Mouse (Mus musculus) monocyte, adult 2 months (primary cell): Measurements from ENCODE around the gene Trove2.
"Not testable (repeated sequence)": the region's sequence is repeated elsewhere in the genome, so short reads cannot be mapped to it uniquely, and the experiment has no call there.

Source experiments
- DNase-seq, 2 experiments: peaks; one replicate each; pipeline ENCODE4 v3.0.0; 2022; ENCODE audit warnings: low spot score in 2 of 2, low read depth in 1 of 2

Gene Trove2

DNA sequence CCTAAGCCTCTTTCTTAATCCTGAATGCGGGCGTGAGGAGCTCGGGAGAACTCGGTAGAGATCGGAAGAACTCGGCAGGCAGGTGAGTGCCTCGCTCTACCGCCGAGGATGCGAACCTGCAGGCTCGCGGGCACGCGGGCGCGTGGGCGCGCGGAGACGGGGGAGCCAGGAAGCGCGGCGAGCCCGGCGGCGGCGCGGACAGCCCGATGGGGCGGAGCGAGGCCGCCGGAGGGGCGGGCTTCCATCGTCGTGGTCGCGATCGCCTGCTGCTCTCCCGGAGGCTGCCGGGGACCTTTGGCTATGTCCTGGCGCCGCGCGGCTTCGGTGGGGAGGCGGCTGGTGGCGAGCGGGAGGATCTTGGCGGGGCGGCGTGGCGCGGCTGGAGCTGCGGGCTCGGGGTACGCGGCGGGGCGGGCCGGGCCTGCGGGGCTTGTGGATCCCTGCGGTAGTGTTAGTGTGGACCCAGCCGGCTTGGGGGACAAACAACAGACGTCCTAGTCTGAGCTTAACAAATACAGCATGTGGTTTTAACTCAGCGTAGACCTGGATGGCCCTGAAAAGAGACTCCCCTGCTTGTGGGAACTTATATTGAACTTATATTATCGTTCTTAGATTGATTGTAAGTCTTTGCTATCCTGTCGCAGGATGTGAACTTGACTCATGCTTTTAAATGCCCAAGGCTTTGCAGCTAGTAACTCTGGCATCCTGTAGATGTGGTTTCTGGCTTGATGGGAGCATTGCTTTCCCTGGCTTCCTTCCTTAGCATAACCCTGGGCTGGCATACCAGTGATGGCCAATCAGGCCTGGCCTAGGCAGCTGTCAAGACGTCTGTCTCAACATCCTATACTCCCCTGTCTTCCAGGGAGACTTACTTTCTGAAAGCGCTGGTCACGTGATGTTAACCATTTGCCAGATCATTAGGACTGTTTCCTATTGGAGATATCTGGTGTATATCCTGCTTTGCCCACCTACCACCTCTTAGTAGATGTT, 37.2 kb downstream of the Trove2 start:
- peak; percentile 30 to 58 for DNase-seq

DNA sequence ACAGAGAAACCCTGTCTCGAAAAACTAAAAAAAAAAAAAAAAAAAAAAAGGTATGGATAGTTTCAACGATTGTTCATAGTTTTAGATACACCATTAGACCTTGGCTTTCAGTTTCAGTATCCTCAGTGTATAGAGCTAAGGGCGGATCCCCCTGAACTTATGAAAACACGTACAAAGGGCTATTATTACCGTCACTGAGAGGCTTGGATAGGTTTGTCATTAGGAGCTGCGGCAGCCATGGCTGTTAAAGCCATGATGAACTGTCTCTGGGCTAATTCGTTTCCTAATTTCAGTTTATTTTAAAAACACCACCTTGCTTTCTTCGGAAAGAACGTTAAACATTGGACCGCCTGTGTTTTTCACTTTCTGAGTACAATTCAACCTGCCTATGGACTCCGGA, 38.1 kb downstream of the Trove2 start:
- no peak for DNase-seq

GRCm38 (mm10) chr1:143733914-143734410, 42.9 kb downstream of the Trove2 start:
- no peak for DNase-seq

GRCm38 (mm10) chr1:143731691-143732090, 45.2 kb downstream of the Trove2 start:
- DNase-seq: no peak

DNA sequence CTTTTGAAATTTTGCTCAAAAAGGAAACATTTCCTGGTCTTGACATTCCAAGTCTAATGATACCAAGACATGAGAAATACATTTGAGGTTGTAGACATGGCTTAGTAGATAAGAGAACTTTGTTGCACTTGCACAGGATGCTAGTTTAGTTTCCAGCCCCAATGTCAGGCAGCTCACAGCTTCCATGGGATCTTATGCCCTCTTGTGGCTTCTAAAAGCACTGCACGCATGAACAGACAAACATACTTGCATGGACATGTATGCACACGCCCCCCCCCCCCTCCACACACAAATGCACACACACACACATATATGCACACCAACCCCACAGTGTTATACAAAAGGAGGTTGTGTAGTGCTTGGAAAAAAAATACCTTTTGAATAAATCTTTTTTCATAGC, 46.0 kb downstream of the Trove2 start:
- DNase-seq: no peak

- DNase-seq: no peak
These were observed 49.0 kb downstream of the Trove2 start for GRCm38 (mm10) chr1:143727701-143728445.

- DNase-seq: no peak
These were observed 52.3 kb downstream of the Trove2 start for GRCm38 (mm10) chr1:143724456-143725064.

DNA sequence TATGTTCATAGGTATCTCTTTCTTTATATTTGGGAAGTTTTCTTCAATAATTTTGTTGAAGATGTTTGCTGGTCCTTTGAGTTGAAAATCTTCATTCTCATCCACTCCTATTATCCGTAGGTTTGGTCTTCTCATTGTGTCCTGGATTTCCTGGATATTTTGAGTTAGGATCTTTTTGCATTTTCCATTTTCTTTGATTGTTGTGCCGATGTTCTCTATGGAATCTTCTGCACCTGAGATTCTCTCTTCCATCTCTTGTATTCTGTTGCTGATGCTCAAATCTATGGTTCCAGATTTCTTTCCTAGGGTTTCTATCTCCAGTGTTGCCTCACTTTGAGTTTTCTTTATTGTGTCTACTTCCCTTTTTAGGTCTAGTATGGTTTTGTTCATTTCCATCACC, 60.8 kb downstream of the Trove2 start, which contains the start of gene Glrx2:
TSS of gene Glrx2 (plus strand) at position 301 of the 400 bp plus-strand sequence.
- not testable (repeated sequence) for DNase-seq

DNA sequence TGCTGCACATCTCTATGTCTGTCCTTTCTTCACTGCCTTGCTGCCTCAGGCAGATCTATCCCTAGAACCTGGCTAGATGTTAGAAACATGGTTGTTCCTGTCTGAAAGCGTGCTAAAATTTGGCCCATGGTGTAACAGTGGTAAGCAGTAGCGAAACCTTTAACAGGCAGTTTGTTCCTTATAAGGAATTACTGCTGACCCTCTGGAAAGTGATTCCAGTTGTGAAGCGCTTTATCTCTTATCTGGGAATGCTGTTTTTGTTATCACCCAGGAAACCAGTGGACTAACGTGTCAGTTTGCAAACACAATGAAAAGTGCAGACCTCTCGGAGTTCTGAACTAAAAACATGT, 66.3 kb downstream of the Trove2 start:
- DNase-seq: no peak

GRCm38 (mm10) chr1:143709966-143710626, 66.8 kb downstream of the Trove2 start:
- no peak for DNase-seq

GRCm38 (mm10) chr1:143708361-143708760, 68.5 kb downstream of the Trove2 start:
- DNase-seq: no peak

- no peak for DNase-seq
These were observed 69.9 kb downstream of the Trove2 start for GRCm38 (mm10) chr1:143707006-143707405.

- DNase-seq: peak; percentile 78 to 89
These were observed 74.1 kb downstream of the Trove2 start, which contains the start of gene Cdc73 for GRCm38 (mm10) chr1:143702741-143703262. TSS of gene Cdc73 (minus strand) at chr1:143702893.

GRCm38 (mm10) chr1:143702141-143702740, 74.6 kb downstream of the Trove2 start:
- DNase-seq: peak in 1 of 2 experiments; percentile 6

GRCm38 (mm10) chr1:143701736-143702135, 75.1 kb downstream of the Trove2 start:
- DNase-seq: no peak
